Mouse (Mus musculus): Measurements from ENCODE around the gene Thrap3. TPM values are rescaled to one million over a fixed set of nuclear protein-coding genes. Genes with fewer than 3 reads are reported as not detected.
A peak's percentile ranks its signal among the peaks of the same experiment; 100 is the strongest.

Gene Thrap3
- polyA plus RNA-seq, 1 experiment from 2014 or later: 198 TPM

GRCm38 (mm10) chr4:126131290-126132121, 71.1 kb downstream of the Thrap3 start:
- Histone ChIP-seq H3K4me1 (peaks cover 34% of the 10 kb centered on the region), H3K9ac (no peak overlapping the region), H3K27me3 (no peaks in the 10 kb centered on the region), H3K27ac (peak overlapping the region; percentile 77), H3K4me2 (no peak overlapping the region), H3K4me3 (no peak overlapping the region), H3K9me3 (no peaks in the 10 kb centered on the region), H3K36me3 (peaks cover 66% of the 10 kb centered on the region)
- ATAC-seq (ENCODE audit: insufficient number of reproducible peaks, low FRiP score, low TSS enrichment, low read depth): no peak
- 43% methylated on average over 10 of the region's 10 CpGs for WGBS

- Histone ChIP-seq H3K27ac (peak overlapping the region; percentile 71), H3K36me3 (peaks cover 66% of the 10 kb centered on the region), H3K9me3 (no peaks in the 10 kb centered on the region), H3K4me2 (no peak overlapping the region), H3K9ac (no peak overlapping the region), H3K4me3 (no peak overlapping the region), H3K4me1 (peaks cover 34% of the 10 kb centered on the region), H3K27me3 (no peaks in the 10 kb centered on the region)
- WGBS: 44% methylated on average over 11 of the region's 11 CpGs
- ATAC-seq (ENCODE audit: insufficient number of reproducible peaks, low FRiP score, low TSS enrichment, low read depth): no peak
These were observed 72.1 kb downstream of the Thrap3 start for GRCm38 (mm10) chr4:126130502-126130901.

GRCm38 (mm10) chr4:126123309-126124040, 79.1 kb downstream of the Thrap3 start:
- H3K4me3 ChIP-seq: no peak overlapping the region

GRCm38 (mm10) chr4:126120506-126120905, 82.1 kb downstream of the Thrap3 start:
- WGBS: 88% methylated on average over 2 of the region's 2 CpGs
- H3K27ac ChIP-seq: no peak overlapping the region
- no peaks in the 10 kb centered on the region for H3K27me3 ChIP-seq
- no peak overlapping the region for H3K9ac ChIP-seq
- peaks cover 6% of the 10 kb centered on the region; the same call in 1 of the 2 replicates for H3K4me1 ChIP-seq
- ATAC-seq (ENCODE audit: insufficient number of reproducible peaks, low FRiP score, low TSS enrichment, low read depth): no peak
- peaks cover 22% of the 10 kb centered on the region for H3K36me3 ChIP-seq
- no peak overlapping the region for H3K4me3 ChIP-seq
- no peaks in the 10 kb centered on the region for H3K9me3 ChIP-seq
- no peak overlapping the region for H3K4me2 ChIP-seq

More at GRCm38 (mm10) chr4:126123309-126124040, 79.1 kb downstream of the Thrap3 start:
- H3K27ac ChIP-seq: no peak overlapping the region
- peaks cover 47% of the 10 kb centered on the region for H3K36me3 ChIP-seq
- 86% methylated on average over 10 of the region's 10 CpGs for WGBS
- H3K27me3 ChIP-seq: no peaks in the 10 kb centered on the region
- H3K9me3 ChIP-seq: no peaks in the 10 kb centered on the region
- H3K9ac ChIP-seq: no peak overlapping the region
- no peaks in the 10 kb centered on the region for H3K4me1 ChIP-seq
- no peak for ATAC-seq (ENCODE audit: insufficient number of reproducible peaks, low FRiP score, low TSS enrichment, low read depth)
- H3K4me2 ChIP-seq: no peak overlapping the region

GRCm38 (mm10) chr4:126120052-126120451, 82.5 kb downstream of the Thrap3 start:
- Histone ChIP-seq H3K4me3 (no peak overlapping the region), H3K4me2 (no peak overlapping the region), H3K36me3 (peaks cover 17% of the 10 kb centered on the region), H3K4me1 (peaks cover 8% of the 10 kb centered on the region; the same call in 1 of the 2 replicates), H3K9ac (no peak overlapping the region), H3K9me3 (no peaks in the 10 kb centered on the region), H3K27me3 (no peaks in the 10 kb centered on the region), H3K27ac (no peak overlapping the region)
- 81% methylated on average over 5 of the region's 5 CpGs for WGBS
- no peak for ATAC-seq (ENCODE audit: insufficient number of reproducible peaks, low FRiP score, low TSS enrichment, low read depth)

- WGBS: 95% methylated on average over 1 of the region's 1 CpGs
- Histone ChIP-seq H3K4me2 (no peak overlapping the region), H3K27me3 (no peaks in the 10 kb centered on the region), H3K36me3 (peaks cover 8% of the 10 kb centered on the region; the same call in 1 of the 2 replicates), H3K9ac (no peak overlapping the region), H3K4me1 (peaks cover 8% of the 10 kb centered on the region; the same call in 1 of the 2 replicates), H3K27ac (no peak overlapping the region), H3K9me3 (no peaks in the 10 kb centered on the region), H3K4me3 (no peak overlapping the region)
- no peak for ATAC-seq (ENCODE audit: insufficient number of reproducible peaks, low FRiP score, low TSS enrichment, low read depth)
These were observed 83.5 kb downstream of the Thrap3 start for GRCm38 (mm10) chr4:126119051-126119450.

GRCm38 (mm10) chr4:126118651-126119050, 83.9 kb downstream of the Thrap3 start:
- Histone ChIP-seq H3K9me3 (no peaks in the 10 kb centered on the region), H3K27ac (no peak overlapping the region), H3K4me1 (peaks cover 10% of the 10 kb centered on the region; the same call in 1 of the 2 replicates), H3K4me2 (no peak overlapping the region), H3K9ac (no peak overlapping the region), H3K4me3 (no peak overlapping the region), H3K36me3 (peaks cover 4% of the 10 kb centered on the region; the same call in 1 of the 2 replicates), H3K27me3 (no peaks in the 10 kb centered on the region)
- ATAC-seq (ENCODE audit: insufficient number of reproducible peaks, low FRiP score, low TSS enrichment, low read depth): no peak
- WGBS: 80% methylated on average over 4 of the region's 4 CpGs

- Histone ChIP-seq H3K9ac (no peak overlapping the region), H3K27ac (no peak overlapping the region), H3K27me3 (no peaks in the 10 kb centered on the region), H3K4me3 (no peak overlapping the region), H3K9me3 (no peaks in the 10 kb centered on the region), H3K36me3 (peaks cover 3% of the 10 kb centered on the region; the same call in 1 of the 2 replicates), H3K4me2 (no peak overlapping the region), H3K4me1 (peaks cover 13% of the 10 kb centered on the region)
- 82% methylated on average over 8 of the region's 8 CpGs for WGBS
- ATAC-seq (ENCODE audit: insufficient number of reproducible peaks, low FRiP score, low TSS enrichment, low read depth): no peak
These were observed 85.4 kb downstream of the Thrap3 start for GRCm38 (mm10) chr4:126117116-126117515.

- 63% methylated on average over 6 of the region's 6 CpGs for WGBS
- Histone ChIP-seq H3K27ac (peak overlapping the region; percentile 22; the same call in 1 of the 2 replicates), H3K4me1 (peaks cover 19% of the 10 kb centered on the region), H3K36me3 (peaks cover 2% of the 10 kb centered on the region; the same call in 1 of the 2 replicates), H3K4me3 (no peak overlapping the region), H3K27me3 (no peaks in the 10 kb centered on the region), H3K9ac (no peak overlapping the region), H3K4me2 (no peak overlapping the region), H3K9me3 (no peaks in the 10 kb centered on the region)
- no peak for ATAC-seq (ENCODE audit: insufficient number of reproducible peaks, low FRiP score, low TSS enrichment, low read depth)
These were observed 86.6 kb downstream of the Thrap3 start for GRCm38 (mm10) chr4:126115871-126116521.

GRCm38 (mm10) chr4:126115411-126115810, 87.1 kb downstream of the Thrap3 start:
- Histone ChIP-seq H3K36me3 (no peaks in the 10 kb centered on the region), H3K4me1 (peaks cover 24% of the 10 kb centered on the region), H3K9me3 (no peaks in the 10 kb centered on the region), H3K4me2 (no peak overlapping the region), H3K27ac (no peak overlapping the region), H3K9ac (no peak overlapping the region), H3K27me3 (no peaks in the 10 kb centered on the region), H3K4me3 (no peak overlapping the region)
- 90% methylated on average over 9 of the region's 9 CpGs for WGBS
- no peak for ATAC-seq (ENCODE audit: insufficient number of reproducible peaks, low FRiP score, low TSS enrichment, low read depth)

All from limb, embryonic 15.5 days (tissue).